Mouse (Mus musculus) erythroid progenitor cell, adult 5-6 weeks (primary cell): Measurements from ENCODE around the gene Peli2. TPM values are rescaled to one million over a fixed set of nuclear protein-coding genes. Genes with fewer than 3 reads are reported as not detected.

Experiments used
- ATAC-seq: replicated peaks from 2 replicates; pipeline ENCODE4 v1.8.0; 2016; ENCODE audit warnings: moderate number of reproducible peaks, mild to moderate bottlenecking, moderate TSS enrichment, inconsistent platforms; ENCODE audit not compliant: poor library complexity, low FRiP score, severe bottlenecking
- total RNA-seq, 2 experiments: library from RNA; stranded (forward) in 1 of 2; stranded (reverse) in 1 of 2; fragments of 150-400 nt in 1 of 2; fragments of 186-747, 209-891 nt in 1 of 2; gene quantifications; 2 replicates each; pipeline versions ENCODE4 v1.2.3 to v1.2.4; 2015 to 2017; ENCODE audit warnings: low replicate concordance in 2 of 2

The Peli2 gene
- total RNA-seq, 2 experiments from 2014 or later = 1.1 to 2.5 TPM

DNA sequence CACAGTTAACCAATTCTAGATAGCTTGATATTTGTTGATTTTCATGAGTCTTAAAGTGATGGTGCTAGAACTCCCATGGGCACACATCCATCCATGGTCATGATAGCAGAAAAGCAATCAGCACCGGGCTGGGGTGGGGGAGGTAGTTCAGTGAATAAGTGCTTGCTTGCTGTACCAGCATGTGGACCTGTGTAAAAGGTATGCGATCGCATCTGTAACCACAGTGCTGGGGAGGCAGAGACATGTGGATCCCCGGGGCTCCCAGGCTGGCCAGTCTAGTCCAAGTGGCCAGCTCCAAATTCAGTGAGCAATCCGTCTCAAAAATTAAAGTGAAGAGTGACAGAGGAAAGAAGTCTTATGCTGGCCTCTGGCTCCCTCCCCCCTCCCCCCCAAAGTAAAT lies 3.4 kb downstream of the Peli2 start:
- no peak for ATAC-seq

DNA sequence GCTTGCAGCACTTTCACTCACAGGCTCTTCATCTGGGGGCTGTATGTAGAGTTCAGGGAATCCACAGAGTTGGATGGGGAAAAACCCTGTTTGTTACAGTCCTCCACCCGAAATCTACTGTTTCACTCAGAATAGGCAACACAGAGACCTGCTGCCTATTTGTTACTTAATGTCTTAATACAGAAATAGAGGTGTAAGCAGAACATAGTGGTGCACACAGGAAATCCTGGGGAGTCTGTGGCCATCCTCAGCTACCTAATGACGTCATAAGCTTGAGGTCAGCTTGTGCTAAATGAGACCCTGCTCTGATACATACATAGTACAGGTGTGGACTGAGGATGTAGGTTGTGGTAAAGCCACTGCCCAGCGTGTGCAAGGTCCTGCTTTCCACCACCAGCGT lies 4.2 kb downstream of the Peli2 start:
- ATAC-seq = no peak

DNA sequence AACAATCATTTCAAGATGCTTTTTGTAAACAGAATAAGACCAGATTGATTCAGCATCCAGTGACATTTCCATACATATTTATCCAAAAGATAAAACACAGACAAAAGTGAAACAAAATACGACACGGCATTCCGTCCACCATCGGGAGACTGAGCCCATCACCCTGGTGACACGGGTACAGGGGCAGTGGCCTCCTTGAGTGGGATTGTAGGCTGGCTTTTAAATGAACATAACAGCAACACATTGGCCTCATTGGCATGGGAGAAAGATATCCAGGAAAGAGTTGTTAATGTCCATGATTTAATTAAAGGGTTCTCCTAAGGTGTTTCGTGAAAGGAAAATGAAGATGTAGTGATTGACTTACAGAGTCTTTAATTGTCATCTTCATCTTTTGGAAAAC lies 5.3 kb downstream of the Peli2 start:
- ATAC-seq = no peak

DNA sequence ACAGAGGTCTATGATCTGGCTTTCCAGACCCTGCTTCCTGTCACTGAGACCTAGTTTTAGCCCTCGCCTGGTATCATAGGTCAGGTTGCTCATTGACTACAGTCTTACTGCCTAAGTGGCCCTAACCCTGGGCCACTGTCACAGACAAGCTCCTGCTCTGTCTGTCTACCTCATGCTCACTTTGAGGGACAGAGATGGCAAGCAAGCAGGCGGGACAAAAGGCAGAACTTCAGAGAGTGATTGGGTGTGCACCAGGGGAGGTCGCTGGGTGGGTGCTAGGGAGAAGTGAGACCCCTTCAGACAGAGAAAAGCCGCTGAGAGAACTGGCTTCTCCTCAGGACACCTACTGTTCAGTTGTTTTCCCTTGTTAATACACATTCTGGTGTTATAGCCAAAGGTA lies 6.3 kb downstream of the Peli2 start:
- ATAC-seq = no peak

DNA sequence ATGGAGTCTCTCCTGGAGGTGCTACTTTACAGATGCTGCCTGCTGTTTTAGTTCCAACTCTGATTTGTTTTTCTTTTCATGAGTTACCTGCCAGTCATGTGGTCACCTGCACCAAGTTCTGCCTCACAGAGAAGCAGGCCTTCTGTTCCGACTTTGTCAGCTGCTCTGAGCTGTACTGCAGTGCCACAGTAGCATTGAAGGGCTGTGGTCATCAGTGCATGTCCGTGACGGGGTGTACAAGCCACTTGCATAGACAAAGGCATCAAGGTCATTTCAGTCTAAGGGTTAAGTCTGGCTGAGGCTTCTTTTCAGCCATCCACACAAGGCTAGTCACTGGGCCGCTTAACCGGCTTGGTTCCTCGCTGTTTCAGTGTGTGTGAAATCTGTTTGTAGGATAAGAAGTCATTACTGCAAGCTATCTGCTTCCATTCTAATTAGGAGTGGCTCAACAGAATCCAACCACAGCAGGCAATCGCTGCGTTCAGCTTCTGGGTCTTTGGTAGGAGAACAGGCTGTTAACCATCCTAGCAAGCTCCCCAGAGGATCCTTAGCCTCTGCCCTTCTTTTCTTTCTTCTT lies 7.1 kb downstream of the Peli2 start:
- ATAC-seq = no peak

DNA sequence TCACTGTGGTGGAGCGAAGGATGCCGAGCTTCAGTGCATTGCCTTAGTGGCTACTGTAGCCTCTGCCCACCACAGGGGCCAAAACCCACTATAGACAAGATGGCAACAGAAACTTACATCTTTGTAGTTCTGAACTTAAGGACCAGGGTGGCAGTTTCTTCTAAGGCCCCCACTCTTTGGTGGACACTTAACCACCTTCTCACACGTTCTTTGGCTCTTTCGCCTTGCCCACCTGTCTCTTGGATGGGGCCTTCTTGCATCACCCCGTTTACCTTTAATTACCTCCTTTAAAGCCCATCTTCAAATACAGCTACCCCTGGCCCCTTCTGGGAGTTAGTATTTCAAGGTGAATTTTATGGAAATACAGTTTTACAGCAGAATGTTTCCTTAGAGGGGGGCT lies 8.1 kb downstream of the Peli2 start:
- no peak for ATAC-seq

DNA sequence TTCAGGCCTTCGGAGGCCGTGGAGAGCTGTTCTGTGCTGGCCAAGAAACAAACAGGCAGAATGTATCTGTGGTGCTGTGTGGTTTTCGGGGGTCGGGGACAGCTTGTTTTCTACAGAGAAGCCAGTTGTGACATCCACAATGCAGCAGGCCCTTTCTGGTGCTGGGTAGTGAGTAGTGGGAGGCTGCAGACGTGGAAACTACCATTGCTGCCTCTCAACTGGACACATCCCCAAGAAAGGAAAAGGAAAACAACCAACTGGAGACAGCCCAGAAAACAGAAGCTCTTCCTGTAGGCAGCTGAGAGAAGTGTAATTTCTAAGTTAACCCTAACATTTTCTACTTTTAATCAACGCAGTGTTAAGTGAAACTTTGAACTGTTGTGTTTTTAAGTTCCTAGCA lies 9.4 kb downstream of the Peli2 start:
- ATAC-seq = no peak

DNA sequence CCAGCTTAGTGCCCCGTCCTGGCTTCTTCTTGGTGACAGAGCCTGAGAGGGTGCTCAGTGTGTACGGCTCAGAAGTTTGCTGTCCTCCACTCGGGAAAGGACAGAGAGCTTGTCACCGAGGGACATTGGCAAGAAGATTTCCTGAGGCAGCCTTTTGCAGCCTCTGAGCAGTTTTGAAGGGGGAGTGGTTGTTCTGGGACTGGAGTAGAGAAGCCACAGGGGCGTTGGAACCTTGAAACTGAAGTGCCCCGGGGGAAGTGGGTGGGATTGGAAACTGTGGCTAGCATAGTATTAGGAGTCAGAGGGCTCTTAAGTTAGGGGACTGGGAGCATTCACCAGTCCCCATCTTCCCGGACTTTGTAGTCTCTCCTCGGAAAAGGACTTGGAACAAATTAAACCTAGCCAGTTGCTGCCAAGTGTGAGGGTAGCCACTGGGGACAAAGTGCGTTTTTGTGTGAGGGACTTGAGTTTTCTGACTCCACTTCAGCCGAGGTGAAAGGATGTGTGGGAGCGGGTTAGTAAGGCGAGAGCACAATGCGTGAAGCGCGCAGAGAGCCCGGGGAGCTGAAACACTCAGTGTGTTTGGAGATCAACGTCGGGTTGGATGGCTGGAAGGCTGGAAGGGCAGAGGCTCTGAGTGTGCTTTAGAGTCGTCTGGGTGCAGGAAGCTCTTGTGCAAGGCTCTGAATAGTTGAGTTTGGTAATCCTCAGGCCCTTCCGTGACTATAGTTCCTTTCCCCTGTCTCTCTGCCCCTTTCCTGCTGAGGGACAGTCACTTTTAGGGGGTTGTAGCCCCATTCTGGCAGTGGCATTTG lies 10.3 kb downstream of the Peli2 start:
- no peak for ATAC-seq

DNA sequence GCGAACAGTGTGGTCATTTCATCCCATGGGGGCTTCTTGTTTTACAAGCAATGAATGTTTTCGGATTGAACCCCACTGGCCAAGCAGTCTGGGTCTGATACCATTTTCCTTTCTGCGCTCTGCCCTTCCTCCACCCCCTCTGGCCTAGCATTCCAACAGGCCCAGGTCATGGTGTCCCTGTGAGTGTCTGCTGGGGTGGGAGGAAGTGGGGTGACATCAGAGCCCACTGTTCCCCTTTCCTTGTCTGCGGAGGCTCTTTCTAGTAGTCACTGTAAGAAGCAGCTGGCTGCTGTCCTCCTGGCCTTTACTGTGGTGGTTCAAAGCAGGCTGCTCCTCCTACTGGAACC lies 10.9 kb downstream of the Peli2 start:
- no peak for ATAC-seq

DNA sequence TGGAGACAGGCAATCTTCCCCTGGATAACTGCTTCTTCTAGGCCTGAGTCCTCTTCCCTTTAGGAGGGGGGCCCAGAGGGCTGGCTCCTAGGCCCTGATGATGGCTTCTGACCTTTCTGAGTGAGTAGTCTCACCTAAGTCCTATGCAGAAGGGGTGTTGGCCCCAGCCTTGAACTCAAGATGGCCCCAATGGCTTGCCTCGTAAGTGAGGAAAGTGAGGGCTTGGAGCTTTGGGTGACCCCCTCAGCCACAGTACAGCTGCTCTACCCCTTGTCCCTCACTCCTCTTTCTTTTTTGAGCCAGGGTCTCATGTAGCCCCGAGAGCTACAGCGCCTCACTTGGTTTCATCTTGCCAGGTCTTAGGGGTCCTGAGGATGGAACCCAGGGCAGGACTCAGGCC lies 11.6 kb downstream of the Peli2 start:
- ATAC-seq = no peak

DNA sequence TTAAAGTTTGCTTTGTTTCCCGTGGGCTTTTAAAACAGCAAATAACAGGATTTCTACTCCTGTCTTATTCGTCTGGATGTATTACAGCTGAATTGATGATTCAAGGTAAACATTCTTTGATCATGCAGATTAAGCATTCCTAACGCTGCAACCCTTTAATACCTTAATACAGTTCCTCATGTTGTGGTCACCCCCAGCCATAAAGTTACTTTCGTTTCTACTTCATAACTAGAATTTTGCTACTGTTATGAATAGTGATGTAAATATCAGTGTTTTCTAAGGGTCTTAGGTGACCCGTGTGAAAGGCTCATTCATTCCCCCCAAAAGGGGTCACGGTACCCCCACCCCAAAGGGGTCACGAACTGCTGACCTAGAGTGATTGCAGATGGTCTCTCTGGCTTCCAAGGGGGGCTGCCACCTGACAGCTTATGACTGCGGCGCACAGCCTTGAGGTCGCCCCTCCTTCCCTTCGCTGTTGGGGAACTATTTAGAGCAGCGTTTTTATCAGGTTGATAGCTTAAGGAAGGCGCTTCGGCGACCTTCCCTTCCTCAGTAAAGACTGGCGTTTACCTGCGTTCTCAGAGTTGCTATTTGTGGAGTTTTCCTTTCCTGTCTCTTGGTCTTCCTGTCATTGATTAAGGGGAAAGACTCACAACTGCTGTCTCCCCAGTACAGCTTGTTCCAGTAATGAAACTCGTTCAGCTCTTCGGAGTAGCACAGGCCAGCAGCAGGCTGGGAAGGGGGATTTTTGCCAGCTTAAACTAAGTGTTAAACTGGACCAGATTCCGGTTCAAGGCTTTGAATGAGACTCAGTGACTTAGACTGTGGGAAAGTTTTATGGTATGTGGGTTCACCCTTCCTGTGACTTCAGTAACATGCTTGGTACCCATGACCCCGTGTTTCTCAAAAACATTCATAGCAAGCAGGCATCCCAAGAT lies 12.5 kb downstream of the Peli2 start:
- ATAC-seq = no peak

DNA sequence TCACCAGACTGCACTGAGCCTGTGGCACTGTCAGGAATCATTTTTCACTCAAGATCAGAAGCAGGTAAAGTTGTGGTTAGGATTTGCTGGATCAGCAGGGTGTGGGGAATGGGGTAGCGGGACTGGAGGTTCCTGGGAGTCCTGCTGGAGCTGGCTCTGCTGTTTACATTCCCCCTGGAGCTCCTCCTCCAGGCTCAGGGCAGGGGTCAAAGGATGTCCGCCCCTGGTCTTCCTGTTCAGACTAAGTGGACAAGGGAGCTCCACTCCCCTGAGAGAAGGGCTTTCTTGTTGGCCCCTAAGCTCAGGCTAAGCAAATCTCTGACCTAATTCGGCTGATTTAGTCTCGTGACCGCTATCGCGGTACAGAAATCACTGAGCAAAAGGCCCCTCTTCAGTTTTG lies 13.7 kb downstream of the Peli2 start:
- no peak for ATAC-seq

DNA sequence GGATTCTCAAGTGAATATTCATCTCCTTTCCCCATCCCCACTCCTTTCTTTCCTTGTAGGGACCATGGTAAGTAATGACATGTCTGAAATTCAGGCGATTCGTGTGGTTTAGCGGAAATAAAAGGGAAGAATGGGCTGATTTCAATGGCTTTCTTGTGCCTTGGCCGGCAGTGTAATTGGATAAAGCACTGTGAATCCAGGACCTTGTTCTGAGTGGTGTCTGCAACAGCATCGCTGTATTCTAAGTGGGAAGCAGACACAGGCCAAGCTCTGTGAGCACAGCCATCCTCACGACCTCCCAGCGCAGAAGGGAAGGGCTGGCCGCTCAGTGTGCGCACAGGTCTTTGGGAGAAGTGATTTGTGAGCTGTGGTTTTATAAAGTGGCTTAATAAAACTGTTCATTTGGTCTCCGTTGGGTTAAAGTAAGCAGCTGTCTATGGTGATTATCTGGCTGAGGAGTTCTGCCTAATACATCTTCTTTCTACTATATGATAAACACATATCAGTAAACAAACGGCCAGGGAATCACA lies 15.3 kb downstream of the Peli2 start:
- ATAC-seq = no peak

DNA sequence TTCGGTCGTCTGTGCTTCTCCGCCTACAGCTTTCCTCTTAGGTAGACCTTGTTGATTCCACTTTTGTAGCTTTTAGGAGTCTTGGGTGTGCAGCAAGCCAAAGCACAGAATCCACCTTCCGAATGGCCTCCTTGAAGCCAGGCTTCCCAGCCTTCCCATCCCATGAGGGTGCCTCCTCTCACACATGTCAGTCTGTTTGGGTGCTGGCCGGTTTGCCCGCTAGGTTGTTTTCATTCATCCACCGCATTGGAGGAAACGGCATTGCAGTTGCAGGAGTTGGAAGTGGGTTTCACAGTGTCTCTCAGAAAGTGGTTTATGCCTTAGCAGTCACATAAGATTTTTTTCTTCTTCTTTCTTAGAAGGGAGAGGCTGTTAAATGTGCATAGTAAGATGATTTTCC lies 17.1 kb downstream of the Peli2 start:
- no peak for ATAC-seq

DNA sequence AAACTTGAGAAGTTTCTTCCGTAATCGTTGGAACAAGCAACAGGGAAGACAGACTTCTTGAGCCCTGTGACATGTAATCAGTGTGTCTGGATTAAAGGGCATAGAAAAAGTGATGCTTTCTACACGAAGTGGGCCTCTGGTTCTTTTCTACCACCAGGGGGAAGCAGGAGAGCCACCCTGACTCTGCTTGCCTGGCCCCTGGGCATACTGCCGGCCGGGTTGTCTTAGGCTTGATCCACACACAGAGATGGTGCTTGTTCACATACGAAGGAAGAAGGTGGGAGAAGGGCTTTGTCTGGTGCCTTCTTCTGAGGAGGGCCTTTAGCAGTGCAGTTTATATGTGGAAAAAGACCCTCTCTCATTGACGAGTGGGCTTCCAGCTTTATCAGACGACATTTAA lies 17.5 kb downstream of the Peli2 start:
- ATAC-seq = no peak

DNA sequence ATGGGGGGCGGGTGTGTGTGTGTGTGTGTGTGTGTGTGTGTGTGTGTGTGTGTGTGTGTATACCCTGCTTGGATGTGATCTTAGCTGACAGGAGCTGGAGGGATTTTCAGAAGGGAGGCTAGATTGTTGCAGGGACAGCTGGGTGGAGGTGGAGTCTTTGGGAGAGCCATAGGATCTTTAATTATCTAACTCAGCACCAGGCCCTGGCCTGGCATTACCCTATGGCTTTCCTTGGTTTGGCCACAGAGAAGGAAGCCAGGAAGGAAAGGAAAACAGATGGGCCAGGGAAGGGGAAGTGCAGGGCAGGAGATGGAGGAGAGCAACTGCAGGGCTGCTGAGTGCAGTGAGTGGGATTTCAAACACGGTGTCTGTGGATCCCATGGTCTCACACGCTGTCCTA lies 18.8 kb downstream of the Peli2 start:
- no peak for ATAC-seq

DNA sequence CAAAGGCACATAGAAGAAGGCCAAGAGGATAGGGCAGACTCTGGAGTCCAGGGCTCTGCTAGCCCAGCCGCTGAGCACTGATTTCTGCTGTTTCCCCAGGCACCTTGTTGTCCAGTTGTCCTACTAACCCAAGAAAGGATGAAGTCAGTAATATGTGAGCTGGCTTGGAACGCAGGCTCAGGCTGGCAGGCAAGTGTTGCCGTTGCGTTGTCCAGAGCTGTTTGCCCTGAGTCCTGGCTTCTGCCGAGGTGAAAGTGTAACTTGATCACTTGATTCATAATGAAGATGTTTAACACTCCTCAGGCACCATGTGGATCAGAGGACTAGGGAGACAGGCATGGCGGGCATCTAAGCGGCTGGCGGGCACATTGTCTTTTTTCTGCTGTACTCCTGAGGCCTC lies 21.1 kb downstream of the Peli2 start:
- no peak for ATAC-seq

DNA sequence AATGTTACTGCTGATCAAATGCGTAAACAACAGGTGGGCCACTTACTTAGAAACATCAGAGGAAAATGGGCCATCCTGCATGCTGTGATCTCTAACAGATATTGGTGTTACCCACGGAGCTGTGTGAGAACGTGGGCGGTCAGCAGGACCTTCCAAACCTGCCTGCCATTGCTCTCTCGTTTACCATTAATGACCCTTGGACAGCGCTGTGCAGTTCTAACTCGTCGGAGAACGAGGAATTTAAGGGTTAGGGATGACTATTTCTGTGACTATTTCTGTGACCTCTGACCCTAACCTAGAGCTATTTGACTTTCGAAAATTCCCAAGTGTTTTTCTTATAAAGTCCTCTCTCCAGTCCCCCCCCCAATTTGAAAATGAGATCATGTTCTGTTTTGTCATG lies 22.1 kb downstream of the Peli2 start:
- ATAC-seq = no peak

DNA sequence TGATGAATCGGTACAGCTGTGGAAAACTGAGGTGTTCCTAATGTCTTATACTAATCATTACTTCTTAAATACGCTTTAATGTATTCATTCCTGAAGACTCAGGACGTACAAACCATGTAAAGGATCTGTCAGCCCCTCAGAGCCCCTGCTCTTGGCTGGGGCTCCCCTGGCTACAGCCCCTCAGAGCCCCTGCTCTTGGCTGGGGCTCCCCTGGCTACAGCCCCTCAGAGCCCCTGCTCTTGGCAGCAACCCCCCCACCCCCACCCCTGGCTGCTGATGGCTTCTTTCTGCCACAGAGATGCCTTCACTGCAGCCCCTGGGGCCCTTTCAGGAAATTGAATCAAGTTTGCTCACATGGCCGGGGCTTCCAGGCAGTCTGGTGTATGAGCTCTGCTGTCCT lies 22.5 kb downstream of the Peli2 start:
- no peak for ATAC-seq

DNA sequence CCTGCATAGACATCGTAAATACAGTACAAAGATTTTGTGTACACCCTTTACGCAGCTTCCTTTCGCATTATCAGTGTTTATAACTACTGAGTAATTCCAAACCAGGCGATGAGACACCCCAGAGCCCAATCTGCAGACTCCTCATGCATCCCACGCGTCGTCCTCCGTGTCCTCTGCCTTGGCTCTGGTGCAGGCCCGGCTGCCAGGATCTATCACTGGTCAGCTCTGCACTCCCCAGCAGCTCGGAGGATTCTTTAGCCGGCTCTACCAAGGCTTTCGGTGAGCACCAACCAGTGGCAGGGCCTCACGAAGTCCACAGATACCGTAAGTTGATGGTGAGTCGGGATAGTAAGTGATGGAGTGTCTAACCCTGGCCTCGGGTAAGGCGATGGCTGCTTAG lies 23.7 kb downstream of the Peli2 start:
- no peak for ATAC-seq

DNA sequence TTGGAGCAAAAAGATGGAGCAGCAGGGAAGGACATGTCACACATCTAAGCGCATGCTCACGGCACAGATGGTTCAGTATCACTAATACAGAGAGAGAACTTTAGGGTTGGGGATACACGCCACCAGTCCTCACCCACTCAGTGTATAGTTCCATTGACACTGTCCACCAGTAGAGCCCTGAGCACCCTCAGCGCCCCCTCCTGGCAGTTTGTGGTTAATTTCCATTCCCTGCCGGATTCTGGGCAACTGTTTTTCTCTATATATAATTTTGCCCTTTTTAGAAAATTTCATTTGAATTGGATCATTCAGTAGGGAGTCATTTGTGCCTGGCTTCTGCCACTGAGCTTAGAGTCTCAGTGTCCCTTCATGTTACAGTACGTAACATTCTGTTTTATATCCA lies 27.1 kb downstream of the Peli2 start:
- no peak for ATAC-seq
